Mouse (Mus musculus) limb, embryonic 13.5 days (tissue): ENCODE data around the gene Fmn2. TPM values are rescaled to one million over a fixed set of nuclear protein-coding genes. Genes with fewer than 3 reads are reported as not detected.
A peak's percentile ranks its signal among the peaks of the same experiment; 100 is the strongest.

Experiments
- ATAC-seq: fragments of 200-750 bp; cut with Nextera tagmentation; 2 replicates; pipeline ENCODE4 v1.8.0; 2017; ENCODE audit warnings: low read depth, moderate number of reproducible peaks, moderate TSS enrichment; ENCODE audit not compliant: low FRiP score
- H3K27ac ChIP-seq: fragments of 300-500 bp; sonication (generic); 2 replicates; pipeline ENCODE4 v1.5.1; 2015; ENCODE audit warnings: inconsistent platforms, mild to moderate bottlenecking, moderate library complexity
- H3K27me3 ChIP-seq: fragments of 300-500 bp; sonication (generic); 2 replicates; pipeline ENCODE4 v1.6.1; 2015; ENCODE audit warnings: mild to moderate bottlenecking, inconsistent platforms
- H3K36me3 ChIP-seq: fragments of 300-500 bp; sonication (generic); 2 replicates; pipeline ENCODE4 v1.6.1; 2015; ENCODE audit warnings: inconsistent platforms, mild to moderate bottlenecking, moderate library complexity
- H3K4me1 ChIP-seq: fragments of 300-500 bp; sonication (generic); 2 replicates; pipeline ENCODE4 v1.6.1; 2015; ENCODE audit warnings: inconsistent platforms
- H3K4me2 ChIP-seq: fragments of 300-500 bp; sonication (generic); replicated peaks from 2 replicates; pipeline ENCODE4 v1.6.1; 2015; ENCODE audit warnings: inconsistent platforms, mild to moderate bottlenecking, moderate library complexity
- H3K4me3 ChIP-seq: fragments of 300-500 bp; sonication (generic); 2 replicates; pipeline ENCODE4 v1.5.1; 2015; ENCODE audit warnings: moderate library complexity, mild to moderate bottlenecking, inconsistent platforms
- H3K9ac ChIP-seq: fragments of 300-500 bp; sonication (generic); 2 replicates; pipeline ENCODE4 v1.6.1; 2015; ENCODE audit warnings: mild to moderate bottlenecking, inconsistent platforms
- H3K9me3 ChIP-seq: fragments of 300-500 bp; sonication (generic); 2 replicates; pipeline ENCODE4 v1.6.1; 2016; ENCODE audit warnings: inconsistent platforms
- WGBS: fragments of 180-500 bp; shearing (Covaris S2); methylation state at CpG from one replicate; pipeline ENCODE4 v1.1.7; 2015; 5-methylcytosine and 5-hydroxymethylcytosine counted together
- polyA plus RNA-seq: library from polyadenylated mRNA; unstranded; fragments of >200 nt; fragmentation: Nextera tagmentation; extraction: Ambion mirVana; gene quantifications from 2 replicates; pipeline ENCODE4 v1.2.1, GENCODE M21; 2015

The Fmn2 gene
- polyA plus RNA-seq: 1.2 and 1.5 TPM in 2 replicates

GRCm38 (mm10) chr1:174501661-174502030 is at the start of gene Fmn2:
Gene Fmn2 (plus strand): TSS chr1:174501825.
- ATAC-seq: peak; percentile 95
- Histone ChIP-seq H3K4me2 (peak within 1 kb of the TSS; percentile 99), H3K9ac (peak within 1 kb of the TSS; percentile 74), H3K4me1 (peaks cover 21% of the 10 kb centered on the region), H3K9me3 (no peaks in the 10 kb centered on the region), H3K27me3 (peaks cover 31% of the 10 kb centered on the region), H3K27ac (no peak within 1 kb of the TSS), H3K36me3 (no peaks in the 10 kb centered on the region), H3K4me3 (peak within 1 kb of the TSS; percentile 67)
- WGBS: under 1% methylated on average over 27 of the region's 29 CpGs

- 86% methylated on average over 2 of the region's 2 CpGs for WGBS
Measured at GRCm38 (mm10) chr1:174455100-174455499, 46.5 kb upstream of the Fmn2 start.

GRCm38 (mm10) chr1:174465385-174465784 is 36.2 kb upstream of the Fmn2 start:
- H3K9me3 ChIP-seq: no peaks in the 10 kb centered on the region
- H3K9ac ChIP-seq: no peak overlapping the region
- no peak overlapping the region for H3K27ac ChIP-seq
- no peak overlapping the region for H3K4me2 ChIP-seq
- H3K36me3 ChIP-seq: no peaks in the 10 kb centered on the region
- no peaks in the 10 kb centered on the region for H3K27me3 ChIP-seq
- H3K4me1 ChIP-seq: no peaks in the 10 kb centered on the region
- H3K4me3 ChIP-seq: no peak overlapping the region
- no peak for ATAC-seq
- 83% methylated on average over 3 of the region's 3 CpGs for WGBS

More at GRCm38 (mm10) chr1:174455100-174455499, 46.5 kb upstream of the Fmn2 start:
- H3K27ac ChIP-seq: no peak overlapping the region
- H3K36me3 ChIP-seq: no peaks in the 10 kb centered on the region
- no peak overlapping the region for H3K4me3 ChIP-seq
- ATAC-seq: no peak
- no peaks in the 10 kb centered on the region for H3K9me3 ChIP-seq
- no peaks in the 10 kb centered on the region for H3K4me1 ChIP-seq
- no peak overlapping the region for H3K9ac ChIP-seq
- no peaks in the 10 kb centered on the region for H3K27me3 ChIP-seq
- H3K4me2 ChIP-seq: no peak overlapping the region

DNA sequence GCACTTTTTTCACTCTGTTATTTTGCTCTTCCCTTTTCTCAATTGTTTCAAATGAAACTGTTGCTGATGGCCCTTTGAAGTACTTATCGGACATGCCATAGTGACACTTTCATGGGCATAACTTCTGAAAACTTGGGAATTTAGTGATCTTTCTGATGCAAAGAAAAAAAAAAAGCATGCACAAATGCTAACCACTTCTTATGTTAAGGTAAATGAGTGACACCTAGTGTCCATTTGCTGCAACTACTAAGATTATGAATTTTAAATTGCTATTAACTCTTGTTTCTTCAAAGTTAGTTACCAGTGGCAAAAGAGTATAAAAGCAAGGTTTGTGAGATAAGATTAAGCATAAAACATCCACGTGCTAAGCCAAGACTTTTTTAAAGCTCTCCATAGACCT is 35.4 kb upstream of the Fmn2 start:
- 32% methylated on average over 2 of the region's 2 CpGs for WGBS
- Histone ChIP-seq H3K27ac (no peak overlapping the region), H3K4me2 (no peak overlapping the region), H3K4me1 (no peaks in the 10 kb centered on the region), H3K9me3 (no peaks in the 10 kb centered on the region), H3K27me3 (no peaks in the 10 kb centered on the region), H3K4me3 (no peak overlapping the region), H3K9ac (no peak overlapping the region), H3K36me3 (no peaks in the 10 kb centered on the region)
- no peak for ATAC-seq

- H3K4me3 ChIP-seq: no peak overlapping the region
- H3K27ac ChIP-seq: no peak overlapping the region
- no peaks in the 10 kb centered on the region for H3K27me3 ChIP-seq
- H3K9ac ChIP-seq: no peak overlapping the region
- H3K36me3 ChIP-seq: no peaks in the 10 kb centered on the region
- no peak overlapping the region for H3K4me2 ChIP-seq
- H3K4me1 ChIP-seq: no peaks in the 10 kb centered on the region
- 12% methylated on average over 6 of the region's 6 CpGs for WGBS
- no peaks in the 10 kb centered on the region for H3K9me3 ChIP-seq
- peak; percentile 67; the same call in 1 of the 2 replicates for ATAC-seq
Measured at GRCm38 (mm10) chr1:174469736-174470135, 31.9 kb upstream of the Fmn2 start.

- no peak for ATAC-seq
- H3K27ac ChIP-seq: no peak overlapping the region
- H3K9ac ChIP-seq: no peak overlapping the region
- H3K4me3 ChIP-seq: no peak overlapping the region
- no peak overlapping the region for H3K4me2 ChIP-seq
- no peaks in the 10 kb centered on the region for H3K9me3 ChIP-seq
- no peaks in the 10 kb centered on the region for H3K27me3 ChIP-seq
- no peaks in the 10 kb centered on the region for H3K4me1 ChIP-seq
- WGBS: 91% methylated on average over 6 of the region's 6 CpGs
- no peaks in the 10 kb centered on the region for H3K36me3 ChIP-seq
Measured at GRCm38 (mm10) chr1:174482567-174482966, 19.1 kb upstream of the Fmn2 start.

- Histone ChIP-seq H3K9me3 (no peaks in the 10 kb centered on the region), H3K4me3 (no peak overlapping the region), H3K36me3 (no peaks in the 10 kb centered on the region), H3K4me2 (no peak overlapping the region), H3K9ac (no peak overlapping the region), H3K27me3 (peaks cover 31% of the 10 kb centered on the region), H3K27ac (no peak overlapping the region), H3K4me1 (peaks cover 21% of the 10 kb centered on the region)
- 59% methylated on average over 4 of the region's 4 CpGs for WGBS
- no peak for ATAC-seq
Measured at GRCm38 (mm10) chr1:174500064-174500463, 1.6 kb upstream of the Fmn2 start.

GRCm38 (mm10) chr1:174501011-174501410 is 614 bp upstream of the Fmn2 start:
- 82% methylated on average over 1 of the region's 1 CpGs for WGBS
- peaks cover 31% of the 10 kb centered on the region for H3K27me3 ChIP-seq
- peaks cover 21% of the 10 kb centered on the region for H3K4me1 ChIP-seq
- no peak overlapping the region for H3K9ac ChIP-seq
- no peak overlapping the region for H3K27ac ChIP-seq
- H3K36me3 ChIP-seq: no peaks in the 10 kb centered on the region
- H3K4me2 ChIP-seq: no peak overlapping the region
- no peak for ATAC-seq
- H3K4me3 ChIP-seq: no peak overlapping the region; the same call in 1 of the 2 replicates
- H3K9me3 ChIP-seq: no peaks in the 10 kb centered on the region

- peak overlapping the region; percentile 74 for H3K9ac ChIP-seq
- peak overlapping the region; percentile 99 for H3K4me2 ChIP-seq
- H3K27ac ChIP-seq: no peak overlapping the region
- peaks cover 21% of the 10 kb centered on the region for H3K4me1 ChIP-seq
- no peaks in the 10 kb centered on the region for H3K36me3 ChIP-seq
- H3K27me3 ChIP-seq: peaks cover 31% of the 10 kb centered on the region
- H3K9me3 ChIP-seq: no peaks in the 10 kb centered on the region
- WGBS: under 1% methylated on average over 40 of the region's 40 CpGs
- peak; percentile 43; the same call in 1 of the 2 replicates for ATAC-seq
- H3K4me3 ChIP-seq: peak overlapping the region; percentile 67
Measured at GRCm38 (mm10) chr1:174502031-174502845, 613 bp downstream of the Fmn2 start.

GRCm38 (mm10) chr1:174502846-174503745 is 1.5 kb downstream of the Fmn2 start:
- no peaks in the 10 kb centered on the region for H3K36me3 ChIP-seq
- peaks cover 31% of the 10 kb centered on the region for H3K27me3 ChIP-seq
- peak overlapping the region; percentile 74 for H3K9ac ChIP-seq
- peak overlapping the region; percentile 67 for H3K4me3 ChIP-seq
- peaks cover 21% of the 10 kb centered on the region for H3K4me1 ChIP-seq
- H3K9me3 ChIP-seq: no peaks in the 10 kb centered on the region
- H3K4me2 ChIP-seq: peak overlapping the region; percentile 99
- H3K27ac ChIP-seq: no peak overlapping the region
- WGBS: under 1% methylated on average over 53 of the region's 53 CpGs
- ATAC-seq: no peak

- Histone ChIP-seq H3K4me3 (no peak overlapping the region), H3K4me2 (no peak overlapping the region), H3K36me3 (no peaks in the 10 kb centered on the region), H3K27ac (no peak overlapping the region), H3K9ac (no peak overlapping the region), H3K4me1 (peaks cover 1% of the 10 kb centered on the region), H3K9me3 (no peaks in the 10 kb centered on the region), H3K27me3 (peaks cover 10% of the 10 kb centered on the region)
- WGBS: 73% methylated on average over 13 of the region's 13 CpGs
- no peak for ATAC-seq
Measured at GRCm38 (mm10) chr1:174508571-174509110, 7.0 kb downstream of the Fmn2 start.

- 84% methylated on average over 7 of the region's 7 CpGs for WGBS
- Histone ChIP-seq H3K4me3 (no peak overlapping the region), H3K4me2 (no peak overlapping the region), H3K36me3 (no peaks in the 10 kb centered on the region), H3K4me1 (no peaks in the 10 kb centered on the region), H3K9me3 (no peaks in the 10 kb centered on the region), H3K27ac (no peak overlapping the region), H3K9ac (no peak overlapping the region), H3K27me3 (no peaks in the 10 kb centered on the region)
- ATAC-seq: no peak
Measured at GRCm38 (mm10) chr1:174513419-174513818, 11.8 kb downstream of the Fmn2 start.
